Mouse (Mus musculus) ES-CJ7 (cell line): ENCODE data around the gene Hid1.
"Not testable (repeated sequence)": the region's sequence is repeated elsewhere in the genome, so short reads cannot be mapped to it uniquely, and the experiment has no call there.

Experiments
- DNase-seq: peaks from one replicate; pipeline ENCODE4 v3.0.0; 2011; ENCODE audit warnings: low read depth, low spot score

The Hid1 gene

DNA sequence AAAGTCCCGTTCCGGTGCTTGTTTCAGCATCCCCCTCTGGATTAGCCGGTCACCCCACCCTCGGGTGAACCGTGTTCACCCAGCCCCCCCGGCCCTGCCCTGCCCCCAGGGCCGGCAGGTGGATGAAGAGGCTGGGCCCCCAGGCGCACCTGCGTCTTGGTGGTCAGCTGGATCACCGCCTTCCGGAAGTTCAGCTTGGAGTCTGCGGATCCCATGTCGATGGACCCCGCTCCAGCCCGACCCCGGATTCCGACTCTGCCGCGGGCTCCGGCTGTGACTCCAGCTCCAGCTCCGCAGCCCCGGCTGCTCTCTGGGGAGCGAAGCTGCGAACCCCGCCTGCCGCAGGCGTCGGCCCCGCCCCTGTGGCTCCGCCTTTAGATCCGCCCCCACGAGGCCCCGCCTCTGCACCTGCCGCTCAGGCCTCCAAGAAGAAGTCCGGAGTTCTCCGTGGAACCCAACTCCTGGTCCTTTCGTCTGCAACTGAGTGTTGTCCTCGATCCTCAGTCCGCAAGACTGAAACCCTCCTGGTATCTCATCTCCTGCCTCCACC lies at the start of gene Hid1:
TSS of gene Hid1 (minus strand) at position 362 of the 550 bp plus-strand sequence.
- peak; percentile 75 for DNase-seq

DNA sequence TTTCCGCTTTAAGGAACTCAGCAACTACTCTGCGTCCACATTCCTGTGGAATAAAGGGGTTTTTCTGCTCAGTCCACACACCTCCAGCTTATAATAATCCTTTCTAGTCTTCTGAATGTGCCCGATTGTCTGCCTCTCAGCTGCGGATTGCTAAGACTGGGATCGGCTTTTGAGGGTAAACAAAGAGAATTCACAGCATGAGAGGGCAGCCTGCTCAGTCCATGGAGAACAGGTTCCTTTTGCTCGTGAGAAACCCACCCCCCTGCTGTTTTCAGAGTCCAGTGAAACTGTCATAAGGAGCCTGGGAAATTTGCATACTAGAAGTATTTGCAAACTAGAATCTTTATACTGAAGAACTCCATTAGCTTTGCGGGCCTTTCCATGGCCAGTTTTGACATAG lies 42.0 kb upstream of the Hid1 start:
- DNase-seq, result no peak

DNA sequence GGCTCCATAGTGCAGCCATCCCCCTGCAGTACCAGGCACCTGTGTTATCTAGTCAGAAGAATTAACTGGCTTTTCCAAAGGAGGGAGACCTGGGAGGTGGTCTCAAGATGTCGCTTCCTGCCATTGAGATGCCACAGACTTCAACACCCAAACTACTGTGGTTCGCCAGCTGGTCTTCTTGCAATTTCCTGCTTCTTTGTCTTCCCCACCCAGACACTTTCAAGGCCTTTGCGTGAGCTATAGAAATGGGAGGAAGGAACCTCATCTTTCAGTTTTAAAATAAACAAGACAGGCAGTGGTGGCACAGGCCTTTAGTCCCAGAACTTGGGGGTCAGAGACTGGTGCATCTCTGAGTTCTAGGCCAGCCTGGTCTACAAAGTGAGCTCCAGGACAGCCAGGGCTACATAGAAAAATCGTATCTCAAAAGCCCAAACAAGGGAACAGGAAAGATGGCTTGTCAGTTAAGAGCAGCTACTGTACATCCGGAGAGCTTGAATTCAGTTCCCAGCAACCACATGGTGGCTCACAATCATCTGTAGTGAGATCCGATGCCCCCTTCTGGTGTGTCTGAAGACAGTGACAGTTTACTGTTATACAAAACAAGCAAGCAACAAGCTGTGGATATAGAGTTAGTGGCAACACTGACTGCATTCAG lies 40.8 kb upstream of the Hid1 start:
- no peak for DNase-seq

DNA sequence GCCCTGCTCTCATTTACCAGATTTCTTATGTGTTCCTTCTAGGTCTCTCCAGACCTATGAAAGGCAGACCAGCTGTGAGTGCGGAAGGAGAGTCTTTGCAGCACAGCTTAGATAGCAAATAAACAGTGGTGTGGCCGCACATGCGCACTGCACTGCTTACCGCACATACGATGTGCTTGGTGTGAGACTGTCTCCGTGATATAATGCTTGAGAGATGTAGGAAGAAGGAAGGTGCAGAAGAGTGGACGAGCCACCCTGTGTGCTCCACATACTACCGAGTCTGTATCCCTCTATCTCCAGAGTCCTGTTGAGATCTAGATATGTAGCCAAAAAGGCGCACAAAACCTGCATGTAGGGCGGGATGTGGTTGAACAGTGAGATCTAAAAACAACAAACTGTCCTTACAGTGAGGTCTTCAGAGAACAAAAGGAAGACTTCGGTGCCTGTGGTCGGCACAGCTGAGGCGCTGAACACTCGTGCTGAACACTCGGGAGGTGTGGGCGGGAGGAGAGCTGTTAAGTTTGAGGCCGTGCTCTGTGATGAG lies 39.4 kb upstream of the Hid1 start:
- DNase-seq, result no peak

DNA sequence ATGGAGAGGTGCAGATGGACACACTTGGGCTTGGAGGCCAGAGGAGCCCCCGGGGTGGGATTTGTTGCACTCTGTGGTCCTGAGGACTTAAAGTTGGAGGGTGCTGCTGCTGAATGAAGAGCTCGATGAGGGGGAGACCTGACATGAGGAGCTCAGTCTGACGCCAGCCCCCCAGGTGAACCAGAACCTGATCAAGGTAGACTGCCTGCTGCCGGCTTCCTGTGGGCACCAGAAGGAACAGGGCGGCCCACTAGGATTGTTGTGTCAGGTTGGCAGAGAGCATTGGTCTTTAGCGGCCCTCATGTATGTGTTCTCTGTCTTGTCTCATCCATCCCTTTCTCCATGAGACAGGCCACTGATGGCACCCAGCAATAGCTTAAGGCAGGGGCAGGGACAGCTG lies 38.2 kb upstream of the Hid1 start:
- DNase-seq, result no peak

DNA sequence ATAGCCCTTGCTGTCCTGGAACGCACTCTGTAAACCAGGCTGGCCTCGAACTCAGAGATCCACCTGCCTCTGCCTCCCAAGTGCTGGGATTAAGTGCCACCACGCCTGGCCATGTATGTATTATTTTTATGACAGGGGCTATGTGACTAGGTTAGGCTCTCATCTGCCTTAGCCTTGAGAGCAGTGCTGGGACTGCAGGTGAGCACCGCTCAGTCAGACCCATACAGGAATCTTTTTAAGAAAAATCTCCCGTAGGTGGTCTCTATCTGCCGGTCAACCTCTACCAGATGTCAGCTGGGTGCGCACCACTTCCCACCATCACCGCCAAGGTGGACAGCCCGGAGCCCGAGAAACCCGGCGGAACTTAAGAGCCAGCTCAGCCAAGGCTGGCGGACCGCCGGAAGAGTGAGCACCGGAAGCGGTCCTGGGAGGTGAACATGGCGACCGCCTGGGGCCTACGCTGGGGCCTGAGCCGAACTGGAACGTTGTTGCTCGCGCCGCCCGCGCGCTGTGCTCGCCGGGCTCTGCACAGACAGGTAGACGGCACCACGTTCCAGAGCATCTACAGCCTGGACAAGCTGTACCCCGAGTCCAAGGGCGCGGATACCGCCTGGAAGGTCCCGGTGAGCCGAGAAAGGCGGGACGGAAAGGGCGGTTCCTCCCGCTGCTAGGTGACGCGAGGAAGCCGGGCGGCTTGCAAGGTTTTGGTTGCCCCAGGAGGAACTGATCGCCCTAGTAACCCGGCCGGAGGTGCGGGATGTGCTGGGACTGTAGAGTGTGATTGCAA lies 36.0 kb upstream of the Hid1 start, which contains the start of gene Mrpl58:
TSS of gene Mrpl58 (plus strand) at position 415 of the 787 bp plus-strand sequence.
- peak; percentile 87 for DNase-seq

DNA sequence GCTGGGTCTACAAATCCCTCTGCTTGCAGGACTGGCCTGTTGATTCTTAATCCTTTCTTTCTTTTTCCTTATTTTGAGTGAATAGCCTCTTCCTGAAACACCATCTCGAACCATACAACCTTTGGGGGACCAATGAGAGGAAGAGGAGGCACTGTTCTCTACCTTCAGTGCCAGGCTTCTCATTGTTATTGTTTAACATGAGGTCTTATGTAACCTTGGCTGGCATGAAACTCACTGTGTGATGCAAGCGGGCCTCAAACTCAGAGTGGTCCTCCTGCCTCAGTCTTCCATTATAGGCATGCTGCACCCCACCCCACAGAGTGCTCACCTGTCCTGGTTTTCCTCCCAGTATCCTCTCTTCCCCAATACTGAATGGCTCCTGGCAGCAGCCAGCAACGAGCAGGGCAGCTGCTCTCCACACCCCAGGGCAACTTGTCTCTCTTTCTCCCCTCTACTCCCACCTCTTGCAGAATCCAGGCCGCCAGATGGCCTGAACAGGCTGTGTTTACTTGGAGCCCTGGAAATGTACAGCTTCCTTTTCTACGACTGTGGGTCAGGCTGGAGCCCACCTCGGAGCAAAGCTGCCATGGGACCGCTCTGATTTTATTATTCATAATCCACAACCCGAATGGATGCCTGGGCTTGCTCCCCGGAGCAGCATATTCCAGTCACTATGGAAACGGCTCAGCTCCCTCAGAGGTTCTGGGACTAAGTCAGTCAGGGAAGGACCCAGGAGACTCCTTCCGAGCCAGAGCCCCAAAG lies 33.3 kb upstream of the Hid1 start:
- no peak for DNase-seq

DNA sequence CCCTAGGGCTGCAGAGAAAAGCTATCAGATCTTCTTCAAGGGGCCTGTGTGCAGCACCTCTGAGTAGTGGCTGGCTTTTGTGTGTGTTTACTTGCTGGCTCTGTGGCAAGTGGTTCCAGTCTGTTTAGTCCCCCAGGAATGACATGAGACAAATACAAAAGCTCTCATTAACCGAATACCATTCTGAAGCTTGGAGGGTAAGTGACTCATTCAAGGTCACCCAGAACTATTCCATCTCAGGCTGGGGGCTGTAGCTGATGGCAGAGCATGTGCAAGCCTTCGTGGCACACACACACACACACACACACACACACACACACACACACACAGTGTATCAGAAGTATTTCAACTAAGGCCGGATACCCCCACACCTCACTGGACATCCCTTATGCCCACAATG lies 32.6 kb upstream of the Hid1 start:
- DNase-seq, result no peak

DNA sequence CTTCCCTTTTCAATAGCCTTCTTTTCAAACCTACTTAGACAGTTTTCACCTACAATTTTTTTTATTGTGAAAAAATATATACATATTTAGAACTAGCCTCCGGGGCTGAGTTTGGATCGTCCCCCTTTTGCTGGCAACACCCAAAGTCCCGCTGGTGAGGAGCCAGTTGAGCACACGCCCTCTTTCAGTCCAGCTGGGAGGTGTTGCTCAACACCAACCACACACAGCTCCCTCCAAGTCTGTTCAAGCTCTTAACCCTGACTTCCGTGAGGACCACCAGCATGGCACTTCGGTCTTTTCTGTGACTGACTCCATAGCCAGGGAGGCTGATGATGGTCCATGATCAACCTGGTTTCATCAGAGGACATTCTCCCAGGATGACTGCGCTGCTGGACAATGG lies 30.5 kb upstream of the Hid1 start:
- no peak for DNase-seq

DNA sequence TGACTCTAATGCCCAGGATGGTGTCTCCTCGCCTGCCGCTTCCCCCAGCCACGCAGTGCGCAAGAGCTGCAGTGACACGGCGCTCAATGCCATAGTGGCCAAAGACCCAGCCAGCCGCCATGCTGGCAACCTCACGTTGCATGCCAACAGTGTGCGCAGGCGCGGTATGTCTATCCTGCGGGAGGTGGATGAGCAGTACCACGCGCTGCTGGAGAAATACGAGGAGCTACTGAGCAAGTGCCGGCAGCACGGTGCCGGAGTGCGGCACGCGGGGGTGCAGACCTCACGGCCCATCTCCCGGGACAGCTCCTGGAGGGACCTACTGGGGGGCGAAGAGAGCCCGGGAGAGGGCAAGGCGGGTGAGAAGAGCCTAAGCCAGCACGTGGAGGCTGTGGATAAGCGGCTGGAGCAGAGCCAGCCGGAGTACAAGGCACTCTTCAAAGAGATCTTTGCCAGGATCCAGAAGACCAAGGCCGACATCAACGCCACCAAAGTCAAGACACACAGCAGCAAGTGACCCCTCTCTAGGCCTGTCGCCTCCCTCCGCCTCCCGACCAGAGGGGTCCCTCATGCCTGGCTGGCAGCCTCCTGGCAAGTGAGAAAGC lies 26.3 kb upstream of the Hid1 start:
- DNase-seq, result peak; percentile 86

DNA sequence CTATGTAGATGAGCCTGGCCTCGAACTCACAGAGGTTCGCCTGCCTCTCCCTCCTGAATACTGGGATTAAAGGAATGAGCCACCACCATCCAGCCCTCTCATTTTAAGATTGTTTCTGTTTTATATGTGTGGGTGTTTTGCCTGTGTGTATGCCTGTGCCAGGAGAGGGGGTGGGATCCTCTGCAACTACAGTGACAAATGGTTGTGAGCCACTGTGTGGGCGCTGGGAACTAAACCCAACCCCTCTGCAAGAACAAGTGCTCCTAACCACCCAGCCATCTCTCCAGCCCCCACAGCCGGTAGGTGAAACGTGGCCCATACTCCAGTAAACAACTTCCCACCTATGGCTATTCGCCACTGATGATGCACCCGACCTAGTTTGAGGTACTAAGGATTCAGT lies 23.8 kb upstream of the Hid1 start:
- DNase-seq, result no peak

DNA sequence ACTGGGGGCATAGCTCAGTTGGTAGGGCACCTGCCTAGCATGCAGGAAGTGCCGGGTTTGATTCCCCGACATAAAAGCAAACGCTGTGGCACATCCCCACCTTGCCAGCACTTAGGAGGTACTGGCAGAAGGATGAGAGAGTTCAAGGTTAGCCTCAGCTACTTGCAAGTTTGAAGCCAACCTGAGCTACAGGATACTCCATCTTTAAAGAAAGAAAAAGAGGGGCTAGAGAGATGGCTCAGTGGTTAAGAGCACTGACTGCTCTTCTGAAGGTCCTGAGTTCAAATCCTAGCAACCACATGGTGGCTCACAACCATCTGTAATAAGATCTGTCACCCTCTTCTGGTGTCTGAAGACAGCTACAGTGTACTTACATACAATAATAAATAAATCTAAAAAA lies 19.3 kb upstream of the Hid1 start:
- DNase-seq, result not testable (repeated sequence)

DNA sequence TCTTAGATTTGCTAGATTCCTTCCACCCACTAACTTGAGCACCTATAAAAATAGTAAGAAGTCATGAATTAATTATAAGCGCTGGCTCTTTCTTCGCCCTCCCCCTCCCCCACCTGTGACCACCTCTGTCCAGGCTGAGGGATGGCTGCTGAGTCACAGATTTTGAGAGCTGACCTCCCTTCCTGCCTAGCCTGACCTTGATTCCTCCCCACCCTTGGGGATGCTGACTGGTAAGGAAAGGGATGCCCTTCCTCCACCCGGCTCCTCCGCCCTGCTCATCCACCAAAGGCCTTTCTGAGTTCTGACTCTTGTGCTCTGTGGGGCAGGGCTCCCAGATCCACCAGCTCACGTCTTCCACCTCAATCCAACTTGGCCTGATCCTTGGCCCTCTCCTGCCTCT lies 17.0 kb upstream of the Hid1 start:
- DNase-seq, result no peak

DNA sequence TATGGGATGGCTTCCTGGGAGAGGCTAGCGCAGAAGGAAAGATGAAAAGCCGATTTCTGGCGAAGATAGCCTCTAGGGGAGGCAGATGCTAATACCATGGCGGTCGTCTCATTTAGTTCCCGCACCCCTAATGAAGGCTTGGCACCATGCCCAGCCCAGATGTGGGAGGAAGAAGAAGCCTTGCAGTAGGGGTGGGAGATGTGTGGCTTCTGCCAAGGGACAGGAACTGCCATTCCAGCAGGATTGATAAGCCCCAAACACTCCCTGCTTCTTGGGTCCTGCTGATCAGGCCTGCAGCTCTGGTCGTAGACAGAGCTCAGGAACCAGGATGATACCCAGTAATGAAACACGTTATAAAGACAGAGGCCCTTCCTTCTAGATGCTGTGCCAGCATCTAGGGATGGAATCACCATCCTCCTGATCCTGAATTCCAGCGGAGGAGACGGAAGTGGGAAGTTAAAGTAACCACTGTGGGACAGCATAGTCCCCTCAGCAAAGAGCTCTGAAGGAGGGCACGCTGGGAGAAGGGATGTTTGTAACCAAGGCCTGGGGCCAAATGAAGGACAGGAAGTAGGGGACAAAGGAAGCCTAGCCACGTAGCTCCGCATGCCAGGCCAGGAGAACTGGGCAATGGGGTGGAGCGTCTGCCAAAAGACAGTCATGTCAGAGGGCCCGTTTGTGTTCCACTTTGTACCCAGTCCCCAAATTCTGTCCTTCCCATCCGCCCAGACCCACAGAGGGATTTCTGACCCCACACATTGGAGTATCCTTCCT lies 16.3 kb upstream of the Hid1 start:
- DNase-seq, result no peak

DNA sequence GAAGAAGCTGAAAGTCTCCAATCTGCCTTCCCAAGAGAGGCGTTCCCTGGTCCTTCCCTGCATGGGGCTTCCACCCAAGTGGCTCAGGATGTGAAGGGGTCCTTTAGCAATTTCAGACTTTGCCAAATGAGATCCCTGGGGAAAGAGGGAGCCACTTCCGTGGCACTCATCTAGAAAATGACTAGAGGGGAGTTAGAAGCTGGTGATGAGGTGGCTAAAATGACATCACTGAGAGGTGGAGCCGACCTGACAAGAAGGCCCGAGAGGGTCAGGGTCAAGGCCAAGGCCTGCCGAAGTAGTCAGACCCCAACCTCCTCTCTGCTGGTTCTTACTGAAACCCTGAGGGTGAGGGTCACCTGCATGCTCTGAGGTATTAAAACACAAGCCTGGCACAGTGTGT lies 15.3 kb upstream of the Hid1 start:
- no peak for DNase-seq

DNA sequence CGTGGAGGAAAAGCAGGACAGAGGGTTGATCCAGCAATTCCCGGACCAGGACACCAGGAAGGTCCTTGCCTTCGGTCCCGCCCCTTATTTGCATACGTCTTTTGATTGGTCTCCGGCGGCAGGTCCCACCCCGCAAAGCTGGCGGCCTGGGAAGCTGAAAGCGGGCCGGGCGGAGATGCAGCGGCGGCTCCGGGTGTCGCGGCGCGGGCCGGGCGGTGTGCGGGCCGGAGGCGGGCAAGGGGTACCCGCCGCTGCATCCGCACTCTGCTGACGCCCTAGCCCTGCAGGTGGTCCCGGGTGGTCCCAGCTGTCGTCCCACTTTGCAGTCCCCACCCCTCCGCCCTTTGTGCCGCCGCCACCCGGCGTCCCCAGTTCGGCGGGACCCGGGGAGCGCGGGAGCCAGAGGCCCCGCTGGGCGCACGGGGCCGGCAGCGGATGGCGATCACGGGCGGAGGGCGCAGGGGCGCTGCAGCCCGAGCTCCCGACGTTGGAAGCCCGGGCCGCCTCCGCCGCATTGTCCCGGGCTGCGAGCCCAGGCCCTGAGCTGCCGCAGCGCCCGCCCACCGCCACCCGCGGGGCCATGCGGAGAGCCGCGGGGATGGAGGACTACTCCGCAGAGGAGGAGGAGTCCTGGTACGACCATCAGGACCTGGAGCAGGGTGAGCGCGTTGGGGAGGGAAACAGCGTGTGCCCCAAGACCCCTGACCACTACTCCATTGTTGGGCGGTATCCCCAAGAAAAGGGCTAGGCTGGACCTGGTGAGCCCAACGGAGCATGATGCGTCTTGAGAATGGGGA lies 14.4 kb upstream of the Hid1 start, which contains the start of gene Cdr2l:
TSS of gene Cdr2l (plus strand) at position 174 of the 797 bp plus-strand sequence.
- DNase-seq, result peak; percentile 90

DNA sequence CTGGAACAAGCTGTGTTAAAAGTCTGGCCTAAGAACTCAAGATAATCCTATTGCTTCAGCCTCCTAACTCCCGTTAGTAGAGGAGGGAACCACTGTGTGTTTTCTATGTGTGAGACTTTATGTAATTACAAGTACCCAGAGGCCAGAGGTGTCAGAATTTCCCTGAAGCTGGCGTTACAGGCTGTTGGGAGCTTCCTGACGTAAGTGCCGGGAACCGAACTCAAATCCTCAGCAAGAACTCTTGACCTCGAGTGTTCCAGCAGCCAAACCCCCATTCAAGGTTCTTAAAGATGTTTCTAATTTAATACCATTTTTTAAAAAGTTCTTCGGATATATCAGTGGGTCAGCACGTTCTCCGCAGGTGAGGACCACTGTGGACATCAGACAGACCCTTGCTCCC lies 13.7 kb upstream of the Hid1 start:
- no peak for DNase-seq

DNA sequence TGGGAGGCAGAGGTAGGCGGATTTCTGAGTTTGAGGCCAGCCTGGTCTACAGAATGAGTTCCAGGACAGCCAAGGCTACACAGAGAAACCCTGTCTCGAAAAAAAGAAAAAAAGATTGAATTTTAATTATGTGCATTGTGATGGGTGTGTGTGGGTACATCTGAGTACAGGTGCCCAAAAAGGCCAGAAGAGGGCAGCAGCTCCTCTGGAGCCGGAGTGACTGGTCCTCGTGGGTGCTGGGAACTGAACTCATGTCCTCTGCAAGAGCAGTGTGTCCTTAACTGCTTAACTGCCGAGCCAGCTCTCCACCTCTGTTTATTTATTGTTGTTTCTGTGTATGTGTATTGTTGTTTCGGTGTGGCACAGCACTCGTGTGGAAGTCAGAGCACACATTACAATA lies 10.3 kb upstream of the Hid1 start:
- DNase-seq, result peak; percentile 48

DNA sequence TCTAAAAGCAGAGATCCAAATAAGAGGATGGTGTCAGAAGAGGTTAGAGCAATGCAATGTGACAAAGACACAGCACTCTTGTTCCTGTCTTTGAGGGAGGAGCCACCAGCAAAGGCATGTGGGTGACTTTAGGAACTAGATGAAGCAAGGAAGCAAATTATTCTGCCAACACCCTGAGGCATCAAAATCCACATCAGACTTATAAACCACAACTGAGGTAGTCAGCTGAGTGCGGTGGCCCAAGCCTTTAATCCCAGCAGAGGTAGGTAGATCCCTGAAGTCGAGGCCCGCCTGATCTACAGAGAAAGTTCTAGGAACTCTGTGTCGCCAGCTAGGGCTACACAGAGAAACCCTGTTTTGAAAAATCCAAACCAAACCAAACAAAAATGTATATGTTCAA lies 9.7 kb upstream of the Hid1 start:
- DNase-seq, result no peak

DNA sequence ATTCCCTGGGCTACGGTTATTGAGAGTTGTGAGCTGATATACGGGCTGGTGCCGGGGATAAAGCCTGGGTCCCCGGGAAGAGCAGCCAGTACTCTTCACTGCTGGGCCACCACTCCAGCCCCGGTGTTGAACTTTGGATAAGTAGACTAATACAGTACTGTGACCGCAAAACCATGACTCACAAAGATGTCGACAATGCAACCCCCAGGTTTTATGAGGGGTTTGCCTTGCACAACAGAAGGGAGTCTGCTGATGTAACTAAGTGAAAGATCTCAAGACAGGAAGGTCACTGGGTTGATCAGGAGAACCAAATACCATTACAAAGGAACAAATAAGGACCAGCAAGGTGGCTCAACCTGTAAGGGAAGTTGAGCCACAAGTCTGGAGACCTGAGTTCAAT lies 9.2 kb upstream of the Hid1 start:
- no peak for DNase-seq
